Mouse (Mus musculus) C2C12 (cell line): ENCODE measurements around the gene Fbxo9. TPM values are rescaled to one million over a fixed set of nuclear protein-coding genes. Genes with fewer than 3 reads are reported as not detected.
"Not testable (repeated sequence)": the region's sequence is repeated elsewhere in the genome, so short reads cannot be mapped to it uniquely, and the experiment has no call there.

Experiments
- H3K27me3 ChIP-seq: one replicate; pipeline ENCODE4 v1.6.1; 2011; ENCODE audit not compliant: control insufficient read depth, insufficient read depth, insufficient read length
- H3K36me3 ChIP-seq: one replicate; pipeline ENCODE4 v1.6.1; 2011; ENCODE audit not compliant: control insufficient read depth, insufficient read depth
- H3K4me3 ChIP-seq: one replicate; pipeline ENCODE4 v1.5.1; 2011; ENCODE audit warnings: mild to moderate bottlenecking, control low read depth; ENCODE audit not compliant: poor library complexity, insufficient read depth, severe bottlenecking
- H3K79me2 ChIP-seq: one replicate; pipeline ENCODE4 v1.6.1; 2011; ENCODE audit not compliant: control insufficient read depth, insufficient read depth
- H3K79me3 ChIP-seq: one replicate; pipeline ENCODE4 v1.6.1; 2011; ENCODE audit warnings: low read depth, control low read depth
- H3ac ChIP-seq: one replicate; pipeline ENCODE3; 2011; ENCODE audit warnings: low read depth; ENCODE audit not compliant: control insufficient read depth, insufficient read length
- CEBPB ChIP-seq: IDR thresholded peaks from one replicate; pipeline ENCODE4 v1.6.1; 2011; ENCODE audit warnings: low read depth, mild to moderate bottlenecking, control low read depth, moderate library complexity
- CTCF ChIP-seq: IDR thresholded peaks from one replicate; pipeline ENCODE4 v1.5.1; 2011; ENCODE audit not compliant: control insufficient read depth, insufficient read depth, insufficient read length
- FOSL1 ChIP-seq: IDR thresholded peaks from one replicate; pipeline ENCODE4 v1.8.0; 2011; ENCODE audit warnings: mild to moderate bottlenecking, low read length; ENCODE audit not compliant: poor library complexity, insufficient read depth, severe bottlenecking
- MAX ChIP-seq: IDR thresholded peaks from one replicate; pipeline ENCODE4 v1.6.1; 2011; ENCODE audit warnings: mild to moderate bottlenecking, control low read depth
- MYOD1 ChIP-seq: IDR thresholded peaks from one replicate; pipeline ENCODE4 v1.6.1; 2011; ENCODE audit warnings: low read depth; ENCODE audit not compliant: control insufficient read depth, insufficient read length
- MYOG ChIP-seq: IDR thresholded peaks from one replicate; pipeline ENCODE4 v1.6.1; 2011; ENCODE audit not compliant: control insufficient read depth, insufficient read length; ENCODE audit errors: extremely low read depth
- USF1 ChIP-seq: IDR thresholded peaks from one replicate; pipeline ENCODE4 v1.6.1; 2011; ENCODE audit warnings: low read depth, mild to moderate bottlenecking, control low read depth, moderate library complexity
- long read RNA-seq, 2 experiments: library from polyadenylated mRNA; unstranded; transcript quantifications; one replicate each; pipeline ENCODE4 v2.0.0; 2019 to 2020
- polyA plus RNA-seq: library from polyadenylated mRNA; unstranded; fragments of >200 nt; fragmentation: generic; extraction: Trizol; gene quantifications from one replicate; pipeline ENCODE4 v1.2.1, GENCODE M21; 2012; ENCODE audit warnings: missing spikeins

Fbxo9 gene
- polyA plus RNA-seq = 17.2 TPM
- long read RNA-seq, experiment 1, transcript Fbxo9-202 (13 exons, 2,155 nt) = major isoform, 15 of 28 reads
- long read RNA-seq, experiment 1, transcript Fbxo9-203 (6 exons, 1,201 nt) = minor isoform, 5 of 28 reads
- long read RNA-seq, experiment 1, partial matches to known transcripts = 4 of 28 reads
- long read RNA-seq, experiment 1, other reads (novel, unspliced or antisense) = 4 of 28 reads
- long read RNA-seq, experiment 2, transcript Fbxo9-203 (6 exons, 1,201 nt) = minor isoform, 11 of 144 reads
- long read RNA-seq, experiment 2, transcript Fbxo9-202 (13 exons, 2,155 nt) = major isoform, 91 of 144 reads
- long read RNA-seq, experiment 2, partial matches to known transcripts = 21 of 144 reads
- long read RNA-seq, experiment 2, other reads (novel, unspliced or antisense) = 19 of 144 reads

DNA sequence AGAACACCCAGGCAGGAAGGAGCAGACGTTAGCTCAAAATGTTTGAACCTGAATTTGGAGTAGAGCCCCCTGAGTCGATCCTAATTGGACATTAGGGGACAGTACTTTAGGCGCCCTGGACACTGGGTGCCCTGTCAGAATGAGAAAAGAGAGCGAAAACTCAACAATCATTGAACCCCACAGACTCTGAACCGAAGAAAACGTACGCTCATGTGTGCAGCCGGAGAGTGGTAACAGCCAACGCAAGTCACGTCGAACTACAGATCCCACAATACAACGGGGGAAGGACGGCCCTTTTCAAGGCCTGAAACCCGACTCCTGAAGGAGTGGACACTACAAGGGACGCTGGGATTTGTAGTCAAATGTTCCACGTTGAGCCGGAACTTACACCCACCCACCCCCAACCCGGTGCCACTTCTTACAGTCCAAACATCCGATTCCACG, at the start of gene Fbxo9, which contains the start of gene Ick:
Gene Fbxo9, minus strand, starts transcription at position 270 of the 444 bp plus-strand sequence.
Gene Ick, plus strand, starts transcription at position 397 of the 444 bp plus-strand sequence.
- Histone ChIP-seq H3K79me3 (peaks cover 4% of the 10 kb centered on the region), H3ac (peak within 1 kb of the TSS; percentile 80), H3K27me3 (no peaks in the 10 kb centered on the region), H3K36me3 (peaks cover 5% of the 10 kb centered on the region), H3K4me3 (peak within 1 kb of the TSS; percentile 57), H3K79me2 (peaks cover 31% of the 10 kb centered on the region)
- TF ChIP-seq CTCF = no peak
- TF ChIP-seq MYOG = no peak
- no peak for TF ChIP-seq FOSL1
- no peak for TF ChIP-seq USF1
- no peak for TF ChIP-seq MAX
- TF ChIP-seq CEBPB = no peak
- TF ChIP-seq MYOD1 = no peak

DNA sequence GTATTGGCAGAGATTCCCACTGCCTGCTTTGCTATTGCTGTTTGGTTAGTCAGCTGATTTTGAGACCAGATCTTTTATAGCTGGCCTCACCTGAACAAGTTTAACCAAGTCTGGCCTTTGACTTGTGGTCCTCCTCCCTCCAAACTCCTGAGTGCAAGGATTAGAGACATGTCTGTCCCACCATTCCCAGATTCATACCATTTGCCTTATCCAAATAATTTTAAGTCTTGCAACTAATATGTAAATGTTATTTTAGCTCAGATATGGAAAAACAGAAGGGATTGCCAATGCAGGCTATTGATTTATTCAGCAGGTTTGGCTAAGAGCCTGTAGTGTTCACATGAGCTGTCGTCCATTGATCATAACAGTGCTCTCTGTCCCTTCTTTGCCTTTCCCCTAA, 48.4 kb upstream of the Fbxo9 start:
- TF ChIP-seq MAX (no peak), CTCF (no peak), CEBPB (no peak), USF1 (no peak), MYOD1 (no peak), FOSL1 (no peak), MYOG (no peak)
- Histone ChIP-seq H3K27me3 (no peaks in the 10 kb centered on the region), H3K79me3 (no peaks in the 10 kb centered on the region), H3K36me3 (no peaks in the 10 kb centered on the region), H3K79me2 (no peaks in the 10 kb centered on the region), H3ac (no peak overlapping the region), H3K4me3 (no peak overlapping the region)

DNA sequence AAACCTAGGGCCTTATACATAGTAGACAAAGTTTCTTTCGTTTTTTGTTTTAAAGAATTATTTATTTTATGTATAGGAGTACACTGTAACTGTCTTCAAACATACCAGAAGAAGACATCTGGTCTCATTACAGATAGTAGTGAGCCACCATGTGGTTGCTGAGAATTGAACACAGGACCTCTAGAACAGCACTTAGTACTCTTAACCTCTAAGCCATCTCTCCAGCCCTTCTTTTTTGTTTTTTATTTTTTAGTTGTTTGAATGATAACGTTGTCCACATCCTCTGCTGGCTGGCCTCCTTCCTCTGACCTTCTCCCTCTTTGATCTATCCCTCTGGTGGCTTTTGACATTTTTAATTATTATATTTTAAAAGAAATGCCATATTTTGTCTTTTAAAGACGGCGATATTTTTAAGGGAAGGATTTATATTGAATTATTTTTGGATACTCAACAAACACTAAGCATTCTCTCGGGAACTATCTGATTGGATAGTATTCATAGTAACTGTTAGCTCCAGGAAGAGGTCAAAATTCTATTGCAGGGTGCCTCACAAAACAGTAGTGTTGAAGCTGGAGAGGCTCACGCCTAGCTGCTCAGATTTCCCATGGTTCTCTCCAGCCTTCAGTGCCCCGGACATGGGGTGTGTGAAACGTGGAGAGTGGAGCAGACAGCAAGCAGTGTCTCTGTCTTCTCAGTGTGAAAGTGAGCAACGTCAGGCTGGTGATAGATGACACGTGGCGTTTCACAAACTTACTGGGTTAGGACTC, 45.5 kb upstream of the Fbxo9 start:
- TF ChIP-seq CTCF = no peak
- no peak for TF ChIP-seq USF1
- TF ChIP-seq MAX = no peak
- no peaks in the 10 kb centered on the region for H3K79me2 ChIP-seq
- no peak overlapping the region for H3K4me3 ChIP-seq
- H3K27me3 ChIP-seq = no peaks in the 10 kb centered on the region
- no peaks in the 10 kb centered on the region for H3K79me3 ChIP-seq
- no peak overlapping the region for H3ac ChIP-seq
- no peaks in the 10 kb centered on the region for H3K36me3 ChIP-seq

DNA sequence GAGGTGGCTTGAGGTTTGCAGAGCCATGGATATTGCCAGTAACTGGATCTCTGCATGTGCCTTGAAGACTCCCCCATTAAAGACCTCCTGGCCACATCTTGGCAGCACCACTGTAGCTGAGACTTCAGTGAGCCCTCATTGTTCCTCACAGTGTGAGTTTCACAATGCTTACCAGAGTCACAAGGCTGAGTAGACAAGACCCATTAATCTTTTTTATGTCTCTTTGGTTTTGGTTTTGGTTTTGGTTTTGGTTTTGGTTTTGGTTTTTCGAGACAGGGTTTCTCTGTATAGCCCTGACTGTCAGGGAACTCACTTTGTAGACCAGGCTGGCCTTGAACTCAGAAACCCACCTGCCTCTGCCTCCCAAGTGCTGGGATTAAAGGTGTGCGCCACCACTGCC, 40.9 kb upstream of the Fbxo9 start:
- H3K36me3 ChIP-seq, H3K4me3 ChIP-seq, H3ac ChIP-seq, H3K79me3 ChIP-seq, H3K27me3 ChIP-seq, H3K79me2 ChIP-seq: not testable (repeated sequence)

GRCm38 (mm10) chr9:78148149-78148548, 39.3 kb upstream of the Fbxo9 start:
- no peaks in the 10 kb centered on the region for H3K79me2 ChIP-seq
- no peak for TF ChIP-seq FOSL1
- no peak for TF ChIP-seq MYOG
- TF ChIP-seq MAX = no peak
- peak; percentile 86 for TF ChIP-seq MYOD1
- TF ChIP-seq CEBPB = no peak
- TF ChIP-seq USF1 = no peak
- H3ac ChIP-seq = no peak overlapping the region
- no peaks in the 10 kb centered on the region for H3K36me3 ChIP-seq
- no peaks in the 10 kb centered on the region for H3K27me3 ChIP-seq
- H3K79me3 ChIP-seq = no peaks in the 10 kb centered on the region
- H3K4me3 ChIP-seq = no peak overlapping the region

GRCm38 (mm10) chr9:78146627-78147026, 37.8 kb upstream of the Fbxo9 start:
- Histone ChIP-seq H3K79me3 (no peaks in the 10 kb centered on the region), H3K4me3 (no peak overlapping the region), H3ac (no peak overlapping the region), H3K36me3 (peaks cover under 1% of the 10 kb centered on the region), H3K79me2 (no peaks in the 10 kb centered on the region), H3K27me3 (no peaks in the 10 kb centered on the region)
- no peak for TF ChIP-seq MYOD1
- no peak for TF ChIP-seq MYOG
